7 mouse cellular contexts compared by ENCODE assay signal in the genomic region with DNA sequence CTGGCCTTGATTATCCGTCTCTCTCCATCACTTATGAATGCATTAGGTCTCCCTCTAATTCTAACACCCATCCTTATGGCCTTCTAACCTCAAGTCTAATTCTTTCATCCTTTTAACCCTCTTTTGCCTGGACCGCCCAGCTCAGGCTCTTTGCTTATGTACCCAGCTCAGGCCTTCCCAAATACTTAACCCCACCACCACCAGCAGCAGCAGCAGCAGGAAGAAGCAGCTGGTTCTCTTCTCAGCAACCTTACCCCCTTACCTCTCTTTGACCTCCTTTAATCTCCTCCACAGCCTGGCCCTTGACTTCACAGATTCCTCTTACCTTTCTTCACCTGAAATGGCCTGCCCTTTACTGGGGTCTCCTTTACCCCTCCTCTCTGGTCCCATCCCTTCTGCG.
DNase-seq lines count a peak whose midpoint lies in the region; ATAC-seq and TF ChIP-seq lines count a peak whose summit lies in the region.

No protein-coding gene starts in this region.

- H3K9ac ChIP-seq in neural tube, embryonic 11.5 days (ENCODE audit: low read length), result no peak overlapping the region
- H3K9ac ChIP-seq in embryonic facial prominence, embryonic 13.5 days, result 0 out of 2 replicates have a peak overlapping the region, but pooled peaks have one; percentile 46

- WGBS in neural tube, embryonic 11.5 days, result 31% methylated on average over 3 of the region's 3 CpGs
- WGBS in embryonic facial prominence, embryonic 13.5 days, result 17% methylated on average over 3 of the region's 3 CpGs
- WGBS in limb, embryonic 10.5 days, result 10% methylated on average over 3 of the region's 3 CpGs
- 56% methylated on average over 3 of the region's 3 CpGs for WGBS in small intestine, adult 2 months

- TF ChIP-seq POLR2A in small intestine, adult 2 months (IDR thresholded peaks at IDR 0.05; ENCODE audit: low read depth, low read length), result no peak

- H3K4me1 ChIP-seq in neural tube, embryonic 11.5 days (ENCODE audit: control insufficient read depth, insufficient read depth, low read length), result peaks cover 16% of the 10 kb centered on the region; the same call in 1 of the 2 replicates
- H3K4me1 ChIP-seq in embryonic facial prominence, embryonic 13.5 days, result peaks cover 34% of the 10 kb centered on the region
- H3K4me1 ChIP-seq in limb, embryonic 10.5 days, result peaks cover 44% of the 10 kb centered on the region
- H3K4me1 ChIP-seq in small intestine, adult 2 months (ENCODE audit: control insufficient read depth, insufficient read depth, insufficient read length, low read length), result peaks cover 6% of the 10 kb centered on the region

- H3K4me2 ChIP-seq in neural tube, embryonic 11.5 days (ENCODE audit: low read depth), result peak overlapping the region; percentile 61
- H3K4me2 ChIP-seq in embryonic facial prominence, embryonic 13.5 days, result peak overlapping the region; percentile 62

- peak overlapping the region; percentile 32 for H3K4me3 ChIP-seq in neural tube, embryonic 11.5 days (ENCODE audit: low read depth, low read length)
- H3K4me3 ChIP-seq in embryonic facial prominence, embryonic 13.5 days, result peak overlapping the region; percentile 37
- H3K4me3 ChIP-seq in limb, embryonic 10.5 days, result peak overlapping the region; percentile 54
- peak overlapping the region; percentile 68 for H3K4me3 ChIP-seq in small intestine, adult 2 months (ENCODE audit: low read depth, low read length)

- no peaks in the 10 kb centered on the region for H3K9me3 ChIP-seq in neural tube, embryonic 11.5 days (ENCODE audit: control insufficient read depth, low read length)
- no peaks in the 10 kb centered on the region for H3K9me3 ChIP-seq in embryonic facial prominence, embryonic 13.5 days
- no peaks in the 10 kb centered on the region for H3K9me3 ChIP-seq in limb, embryonic 10.5 days (replicated peaks)

- ATAC-seq in neural tube, embryonic 11.5 days (ENCODE audit: insufficient read depth, low FRiP score, low TSS enrichment), result no peak
- ATAC-seq in embryonic facial prominence, embryonic 13.5 days (ENCODE audit: insufficient number of reproducible peaks, insufficient read depth, low FRiP score, low TSS enrichment, low read depth), result no peak

- peak; percentile 12 for DNase-seq in neural tube, embryonic 11.5 days (ENCODE audit: low spot score)
- no peak for DNase-seq in neural tube, embryonic 10.5 days (ENCODE audit: extremely low spot score, low spot score)
- no peak for DNase-seq in limb, embryonic 10.5 days (ENCODE audit: low spot score)
- DNase-seq in cerebellum, postnatal 4 days (ENCODE audit: low spot score in 2 of 2), result no peak
- no peak for DNase-seq in thymus, postnatal 36 days

- TF ChIP-seq CTCF in small intestine, adult 2 months (IDR thresholded peaks at IDR 0.05; ENCODE audit: extremely low read depth, insufficient read length, insufficient replicate concordance, low read depth, low read length), result no peak

- peaks cover 56% of the 10 kb centered on the region for H3K27me3 ChIP-seq in neural tube, embryonic 11.5 days (ENCODE audit: control insufficient read depth, insufficient read depth, low read length)
- peaks cover 89% of the 10 kb centered on the region for H3K27me3 ChIP-seq in embryonic facial prominence, embryonic 13.5 days
- peaks cover 93% of the 10 kb centered on the region for H3K27me3 ChIP-seq in limb, embryonic 10.5 days (ENCODE audit: low read depth, poor library complexity, severe bottlenecking)
- H3K27me3 ChIP-seq in small intestine, adult 2 months (ENCODE audit: control insufficient read depth, insufficient read depth, low read length), result peaks cover 18% of the 10 kb centered on the region

- H3K36me3 ChIP-seq in neural tube, embryonic 11.5 days (ENCODE audit: control insufficient read depth, insufficient read depth, low read length), result no peaks in the 10 kb centered on the region
- no peaks in the 10 kb centered on the region for H3K36me3 ChIP-seq in embryonic facial prominence, embryonic 13.5 days
- no peaks in the 10 kb centered on the region for H3K36me3 ChIP-seq in limb, embryonic 10.5 days
- H3K36me3 ChIP-seq in small intestine, adult 2 months (ENCODE audit: control insufficient read depth, insufficient read depth, low read length), result no peaks in the 10 kb centered on the region

- H3K27ac ChIP-seq in neural tube, embryonic 11.5 days (ENCODE audit: low read depth, low read length), result no peak overlapping the region
- H3K27ac ChIP-seq in embryonic facial prominence, embryonic 13.5 days, result no peak overlapping the region
- H3K27ac ChIP-seq in limb, embryonic 10.5 days, result no peak overlapping the region
- peak overlapping the region; percentile 84 for H3K27ac ChIP-seq in small intestine, adult 2 months (ENCODE audit: insufficient read depth, low read depth, low read length)
